Mouse (Mus musculus) heart, postnatal 14 days (tissue): ENCODE results near the gene Itgb1. TPM values are rescaled to one million over a fixed set of nuclear protein-coding genes. Genes with fewer than 3 reads are reported as not detected.

ENCODE experiments used
- DNase-seq, 2 experiments: peaks; one replicate each; pipeline ENCODE4 v3.0.0; 2021 to 2022
- intact Hi-C: fragments of 180-260 bp; cut with DNase I; formaldehyde crosslinking; loops from one replicate; pipeline ENCODE4 v1.15.1; 2025
- total RNA-seq, 2 experiments: library from RNA; stranded (reverse); gene quantifications; 2 replicates each; pipeline ENCODE4 v1.2.3; 2021

The Itgb1 gene
- total RNA-seq, 2 experiments from 2014 or later, result 467 to 472 TPM

DNA sequence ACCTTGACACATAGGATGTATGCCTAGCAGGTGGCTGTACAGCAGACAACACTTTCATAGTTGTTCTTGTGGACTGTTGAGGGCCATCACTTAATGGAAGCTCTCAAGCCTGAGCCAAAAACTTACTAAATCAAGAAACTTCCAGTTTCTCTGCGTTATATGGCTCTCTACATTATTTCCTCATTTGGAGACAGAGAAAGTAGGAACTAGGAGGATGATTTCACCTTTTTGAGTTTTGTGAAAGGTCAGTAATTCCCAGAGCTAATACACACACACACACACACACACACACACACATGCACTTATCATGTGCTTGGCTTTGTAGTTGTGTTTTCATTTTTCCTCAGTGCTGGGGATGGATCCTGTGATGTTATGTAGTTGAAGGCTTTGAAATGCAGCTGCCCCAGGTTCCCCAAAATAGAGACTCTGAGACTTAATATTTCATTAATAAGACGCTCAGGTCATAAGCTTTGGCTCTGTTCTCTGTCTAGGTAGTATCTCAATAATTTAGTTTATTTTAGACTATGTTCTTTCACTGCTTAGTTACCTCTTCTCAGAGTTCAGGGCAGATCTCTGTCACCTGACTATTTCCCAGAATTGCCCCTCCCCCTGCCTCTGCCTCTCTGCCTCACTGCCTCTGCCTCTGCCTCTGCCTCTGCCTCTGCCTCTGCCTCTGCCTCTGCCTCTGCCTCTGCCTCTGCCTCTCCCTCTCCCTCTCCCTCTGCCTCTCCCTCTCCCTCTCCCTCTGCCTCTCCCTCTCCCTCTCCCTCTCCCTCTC lies 4.7 kb upstream of the Itgb1 start:
- intact Hi-C loops, result no loop called here
- DNase-seq, result no peak

GRCm38 (mm10) chr8:128681970-128682369 lies 3.5 kb upstream of the Itgb1 start:
- no peak for DNase-seq
- intact Hi-C loops, result no loop called here

- intact Hi-C loops, result loop anchor here (2.0 kb wide), 1 partner anchor 30 kb away; no protein-coding TSS in a partner anchor
- DNase-seq, result peak in 1 of 2 experiments; percentile 23
Observed at GRCm38 (mm10) chr8:128684609-128685506, 596 bp upstream of the Itgb1 start.

- DNase-seq, result no peak
- intact Hi-C loops, result no loop called here
Observed at GRCm38 (mm10) chr8:128686429-128686990, 1.1 kb downstream of the Itgb1 start.

GRCm38 (mm10) chr8:128688679-128689078 lies 3.2 kb downstream of the Itgb1 start:
- intact Hi-C loops, result no loop called here
- DNase-seq, result no peak

DNA sequence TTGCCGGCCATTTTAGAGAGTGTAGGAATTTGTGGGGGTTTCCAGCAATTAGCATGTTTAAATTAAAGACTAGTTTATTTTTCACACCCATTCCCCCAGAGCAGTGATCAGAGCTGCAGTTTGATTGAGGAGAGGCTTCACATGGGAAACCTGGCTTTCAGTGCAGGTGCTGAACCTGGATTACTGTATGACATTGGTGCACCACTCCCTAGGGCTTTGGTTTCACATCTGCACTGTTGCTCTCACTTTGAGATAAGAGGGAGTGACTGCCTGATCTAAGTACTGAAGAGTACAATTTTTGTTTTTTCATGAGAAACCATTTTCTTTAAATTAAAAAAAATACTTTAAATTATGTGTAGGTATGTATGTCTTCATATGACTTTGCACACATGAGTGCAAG lies 4.6 kb downstream of the Itgb1 start:
- DNase-seq, result no peak
- intact Hi-C loops, result no loop called here

- DNase-seq, result no peak
- intact Hi-C loops, result no loop called here
Observed at GRCm38 (mm10) chr8:128696701-128697397, 11.4 kb downstream of the Itgb1 start.

DNA sequence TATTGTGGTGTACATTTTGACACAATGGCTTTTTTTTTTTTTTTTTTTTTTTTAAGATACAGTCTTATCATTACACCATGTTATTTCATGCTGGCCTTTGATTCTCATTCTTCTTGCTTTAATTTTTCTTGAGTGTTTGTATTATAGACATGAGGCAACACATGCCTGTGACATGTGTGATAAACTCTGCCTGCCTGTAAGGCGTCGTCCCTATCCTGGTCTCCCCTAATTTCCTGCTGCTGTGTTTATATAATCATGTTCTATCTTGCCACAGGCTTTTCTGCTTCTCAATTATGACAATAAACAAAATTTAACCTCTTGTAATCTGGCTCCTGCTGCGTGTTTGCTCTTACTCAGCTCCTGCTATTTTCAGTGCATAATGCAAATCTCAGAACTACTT lies 12.5 kb downstream of the Itgb1 start:
- intact Hi-C loops, result no loop called here
- DNase-seq, result no peak

DNA sequence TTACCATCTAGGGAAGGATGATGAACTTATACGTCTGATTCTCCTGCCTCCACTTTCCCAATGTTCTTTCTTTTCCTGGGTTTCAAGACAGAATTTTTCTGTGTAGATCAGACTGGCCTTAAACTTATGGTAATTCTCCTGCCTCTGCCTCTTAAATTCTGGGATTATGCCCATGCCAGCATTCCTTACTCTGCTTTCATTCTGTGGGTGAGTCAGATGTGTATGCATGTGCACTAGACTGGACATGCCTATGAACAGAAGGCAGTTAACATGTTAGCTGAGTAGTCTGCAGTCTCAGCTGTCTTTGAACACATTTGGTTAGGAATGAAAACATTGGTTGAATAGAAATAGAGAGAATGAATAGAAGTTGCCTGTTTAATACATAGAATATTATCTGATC lies 18.9 kb downstream of the Itgb1 start:
- no peak for DNase-seq
- intact Hi-C loops, result no loop called here

GRCm38 (mm10) chr8:128704836-128705235 lies 19.4 kb downstream of the Itgb1 start:
- intact Hi-C loops, result no loop called here
- no peak for DNase-seq

- intact Hi-C loops, result loop anchor here (1.0 kb wide), 1 partner anchor 57 kb away; no protein-coding TSS in a partner anchor
Observed at GRCm38 (mm10) chr8:128709261-128709660, 23.8 kb downstream of the Itgb1 start.

DNA sequence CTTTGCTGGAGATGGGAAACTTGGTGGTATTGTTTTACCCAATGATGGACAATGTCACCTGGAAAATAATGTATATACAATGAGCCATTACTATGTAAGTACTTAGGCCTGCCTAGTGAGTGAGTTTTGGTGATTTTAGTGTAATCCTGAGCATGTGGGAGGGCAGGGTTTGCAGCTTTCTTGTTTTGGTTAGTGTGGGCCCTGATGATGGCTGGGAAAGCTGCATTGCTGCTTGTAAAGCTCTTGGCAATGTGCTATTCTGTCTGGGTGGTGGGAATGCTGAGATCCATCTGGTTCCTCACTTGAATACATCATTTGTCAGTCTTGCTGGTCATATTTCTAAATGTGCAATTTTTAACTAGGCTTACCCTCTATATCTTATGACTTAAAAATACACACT lies 30.7 kb downstream of the Itgb1 start:
- no peak for DNase-seq

More at GRCm38 (mm10) chr8:128709261-128709660, 23.8 kb downstream of the Itgb1 start:
- DNase-seq, result peak; percentile 85 to 92

GRCm38 (mm10) chr8:128724819-128725218 lies 39.4 kb downstream of the Itgb1 start:
- DNase-seq, result peak; percentile 17 to 29
- intact Hi-C loops, result no loop called here

More for the DNA sequence above, 30.7 kb downstream of the Itgb1 start:
- intact Hi-C loops, result loop anchor here (10.0 kb wide), 1 partner anchor 201 kb away; no protein-coding TSS in a partner anchor

DNA sequence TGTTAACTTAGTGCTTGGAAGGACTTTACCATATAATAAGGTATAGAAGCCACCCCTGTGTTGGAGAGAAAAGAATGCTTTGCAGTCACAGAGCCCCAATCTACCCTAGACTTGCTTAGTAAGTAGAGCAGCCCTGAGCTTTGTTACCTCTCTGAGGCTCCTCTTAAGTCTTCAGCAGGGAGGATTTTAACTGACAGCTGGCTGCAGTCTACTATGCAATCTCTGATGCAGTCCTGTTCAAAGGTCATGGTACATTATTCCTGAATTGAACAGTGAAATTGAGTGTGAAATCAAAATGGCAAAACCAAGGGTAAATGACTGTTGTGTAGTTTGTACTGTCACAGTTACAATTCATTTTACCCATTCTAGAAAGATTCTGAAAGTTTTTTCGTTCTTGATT lies 41.8 kb downstream of the Itgb1 start:
- intact Hi-C loops, result no loop called here
- DNase-seq, result no peak

- intact Hi-C loops, result no loop called here
- no peak for DNase-seq
Observed at GRCm38 (mm10) chr8:128732254-128732653, 46.8 kb downstream of the Itgb1 start.

DNA sequence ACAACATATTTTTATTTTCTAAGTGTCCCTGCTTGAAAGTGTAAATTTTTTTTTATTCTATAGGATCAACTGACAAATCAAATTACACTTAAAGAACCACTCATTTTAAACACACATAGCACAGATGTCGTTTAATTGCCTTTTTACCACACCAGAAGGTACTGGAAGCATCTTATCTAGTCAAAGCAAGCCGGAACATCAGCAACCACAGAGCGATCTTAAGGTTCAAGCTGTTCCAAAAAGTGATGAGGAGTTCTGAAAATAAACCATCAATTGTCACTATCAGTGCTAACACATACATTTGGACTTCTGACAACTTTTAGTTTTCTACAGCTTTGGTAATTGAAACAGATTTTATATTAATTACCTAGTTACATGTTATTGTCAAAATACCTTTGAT lies 48.7 kb downstream of the Itgb1 start:
- intact Hi-C loops, result no loop called here
- no peak for DNase-seq

DNA sequence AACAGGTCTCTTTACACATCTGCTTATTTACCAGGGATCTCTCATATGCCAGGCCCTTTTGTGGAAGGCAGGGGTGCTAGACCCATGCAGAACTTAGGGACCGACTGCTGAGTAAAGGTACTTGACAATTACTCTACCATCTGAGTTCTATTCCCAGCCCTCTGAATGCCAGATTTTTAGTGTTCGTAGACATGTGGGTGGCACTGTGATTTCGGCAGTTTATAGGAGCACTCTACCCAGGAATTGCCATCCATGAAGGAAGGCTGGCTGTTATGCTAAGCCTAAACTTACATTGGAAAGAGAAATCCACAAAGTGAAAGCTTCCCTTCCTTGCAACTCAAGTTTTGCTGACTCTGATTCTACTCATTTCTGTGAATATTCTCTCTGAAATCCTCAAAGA lies 50.2 kb downstream of the Itgb1 start:
- no peak for DNase-seq
- intact Hi-C loops, result no loop called here
